Mouse (Mus musculus): ENCODE data around the gene Slc17a6.

Gene Slc17a6

DNA sequence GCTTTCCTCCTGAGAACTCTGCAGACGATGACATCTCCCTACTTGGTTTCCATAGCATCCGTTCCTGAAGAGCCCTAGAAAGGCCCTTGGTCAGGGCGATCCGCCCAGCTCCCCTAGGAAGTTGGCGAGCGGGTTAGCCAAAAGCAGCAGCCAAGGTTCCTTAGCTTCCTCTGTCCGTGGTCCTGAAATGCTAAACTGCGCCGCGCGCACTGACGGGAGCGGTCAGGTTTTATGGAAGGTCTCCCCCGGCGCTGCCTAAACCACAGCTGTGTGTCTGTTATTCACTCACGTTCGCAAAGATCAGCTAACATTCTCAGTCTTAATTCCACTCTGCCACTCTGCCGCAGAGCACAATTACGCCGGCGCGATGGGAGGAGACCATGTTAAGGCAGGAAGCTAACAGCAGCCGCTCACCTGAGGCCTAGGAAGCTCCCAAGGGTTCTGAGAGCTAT is at the start of gene Slc17a6:
Slc17a6 (plus strand) TSS at position 313 of the 452 bp plus-strand sequence.
- no peak for DNase-seq (ENCODE audit: extremely low spot score, low read depth, low spot score)

GRCm38 (mm10) chr7:51600021-51600420 is 21.8 kb upstream of the Slc17a6 start:
- DNase-seq (ENCODE audit: extremely low spot score, low read depth, low spot score) = no peak

DNA sequence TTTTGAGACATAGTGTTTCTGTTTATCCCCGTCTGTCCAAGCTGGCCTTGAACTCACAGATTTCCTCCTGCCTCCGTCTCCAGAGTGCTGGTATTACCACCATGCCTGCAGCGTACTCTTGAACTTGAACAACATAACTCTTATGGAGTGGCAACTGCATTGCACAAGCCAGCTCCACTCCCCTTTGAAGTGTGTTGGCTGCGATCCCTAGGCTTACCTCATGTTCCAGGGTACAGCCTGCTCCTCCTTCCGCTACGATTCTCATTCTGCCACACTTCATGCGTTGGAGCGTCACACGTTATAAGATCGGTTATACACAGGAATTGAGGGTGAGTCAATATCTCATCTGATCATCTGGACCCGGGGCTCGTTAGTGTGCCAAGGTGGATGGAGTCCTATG is 18.1 kb upstream of the Slc17a6 start:
- DNase-seq (ENCODE audit: extremely low spot score, low read depth, low spot score) = no peak

DNA sequence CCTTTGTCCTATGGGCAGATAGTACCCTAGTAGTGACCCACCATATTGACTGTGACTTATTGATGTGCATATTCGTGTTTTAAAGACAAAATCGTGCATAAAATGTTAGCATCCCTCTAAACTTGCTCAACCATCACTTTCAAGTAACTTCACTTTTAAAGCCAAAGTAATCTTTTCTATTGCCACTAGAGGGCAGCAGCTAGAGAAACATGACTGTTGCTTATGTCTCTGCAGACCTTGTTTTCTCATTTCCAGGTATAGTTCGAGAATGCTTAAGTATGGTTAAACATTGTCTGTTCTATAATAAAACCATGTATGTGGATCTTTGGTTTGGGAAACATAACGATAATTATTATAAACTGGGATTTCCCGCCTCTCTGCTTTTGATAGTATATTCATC is 7.4 kb upstream of the Slc17a6 start:
- no peak for DNase-seq (ENCODE audit: extremely low spot score, low read depth, low spot score)

GRCm38 (mm10) chr7:51617941-51618340 is 3.9 kb upstream of the Slc17a6 start:
- DNase-seq (ENCODE audit: extremely low spot score, low read depth, low spot score) = no peak

DNA sequence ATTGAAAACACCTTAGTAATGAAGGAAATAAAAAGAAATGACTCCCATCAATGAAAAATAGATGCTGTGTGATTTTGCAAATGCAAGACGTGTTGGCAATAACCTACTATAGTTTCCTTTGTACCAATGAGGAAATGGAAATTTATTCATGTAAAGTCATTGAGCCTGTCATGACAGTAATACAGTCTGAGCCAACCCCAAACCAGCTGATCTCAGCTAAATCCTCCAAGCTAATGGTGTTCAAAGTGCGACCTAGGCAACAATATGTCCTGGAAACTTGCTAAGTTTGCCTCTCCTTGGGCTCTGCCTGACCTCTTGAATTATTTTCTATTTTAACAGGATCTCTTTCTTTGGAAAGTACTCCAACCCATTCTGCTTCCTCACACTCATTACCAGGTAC is 3.4 kb upstream of the Slc17a6 start:
- no peak for DNase-seq (ENCODE audit: extremely low spot score, low read depth, low spot score)

GRCm38 (mm10) chr7:51619977-51620376 is 1.8 kb upstream of the Slc17a6 start:
- DNase-seq (ENCODE audit: extremely low spot score, low read depth, low spot score) = no peak

GRCm38 (mm10) chr7:51622196-51622595 is 390 bp downstream of the Slc17a6 start:
- no peak for DNase-seq (ENCODE audit: extremely low spot score, low read depth, low spot score)

GRCm38 (mm10) chr7:51622666-51623065 is 860 bp downstream of the Slc17a6 start:
- no peak for DNase-seq (ENCODE audit: extremely low spot score, low read depth, low spot score)

GRCm38 (mm10) chr7:51624336-51624897 is 2.6 kb downstream of the Slc17a6 start:
- no peak for DNase-seq (ENCODE audit: extremely low spot score, low read depth, low spot score)

DNA sequence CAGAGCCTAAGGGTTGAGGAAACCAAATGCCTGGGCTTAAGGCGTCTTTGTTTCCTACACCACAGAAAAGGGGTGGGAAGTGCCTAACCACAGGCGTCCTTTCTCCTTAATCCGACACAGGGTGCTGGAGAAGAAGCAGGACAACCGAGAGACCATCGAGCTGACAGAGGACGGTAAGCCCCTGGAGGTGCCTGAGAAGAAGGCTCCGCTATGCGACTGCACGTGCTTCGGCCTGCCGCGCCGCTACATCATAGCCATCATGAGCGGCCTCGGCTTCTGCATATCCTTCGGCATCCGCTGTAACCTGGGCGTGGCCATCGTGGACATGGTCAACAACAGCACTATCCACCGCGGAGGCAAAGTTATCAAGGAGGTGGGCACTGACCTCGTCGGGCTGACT is 3.4 kb downstream of the Slc17a6 start:
- no peak for DNase-seq (ENCODE audit: extremely low spot score, low read depth, low spot score)

DNA sequence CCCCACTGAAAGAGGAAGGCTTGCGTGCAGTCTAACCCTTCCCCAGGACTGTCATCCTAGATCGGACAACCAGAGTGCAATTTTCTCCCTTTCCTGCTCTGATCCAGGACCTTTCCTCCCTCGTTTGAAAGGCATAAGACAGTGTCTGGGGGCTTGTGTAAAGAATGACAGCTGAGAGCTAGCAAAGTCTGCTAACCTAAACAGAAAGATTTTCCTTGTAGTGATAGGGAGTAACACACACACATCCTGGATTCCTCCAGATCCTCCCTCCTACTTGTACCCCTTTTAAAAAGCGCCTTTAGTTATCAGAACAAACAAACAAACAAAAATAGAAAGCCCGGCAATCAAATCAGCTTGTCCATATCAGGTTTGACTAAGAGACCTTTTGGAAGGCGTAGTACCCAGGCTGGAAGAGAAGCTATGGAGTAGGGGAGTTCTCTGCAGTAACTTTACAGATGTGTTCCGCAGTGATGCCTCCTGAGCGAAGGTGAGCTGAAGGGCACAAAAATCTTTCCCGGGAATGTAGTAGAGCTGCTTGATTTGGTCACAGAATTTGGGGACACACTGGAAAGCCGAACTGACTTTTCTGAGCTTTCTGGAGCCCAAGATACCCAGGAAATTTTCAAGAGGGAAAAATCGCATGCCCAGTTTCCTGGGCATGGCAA is 3.9 kb downstream of the Slc17a6 start:
- DNase-seq (ENCODE audit: extremely low spot score, low read depth, low spot score) = no peak

GRCm38 (mm10) chr7:51626451-51627000 is 4.7 kb downstream of the Slc17a6 start:
- DNase-seq (ENCODE audit: extremely low spot score, low read depth, low spot score) = no peak

DNA sequence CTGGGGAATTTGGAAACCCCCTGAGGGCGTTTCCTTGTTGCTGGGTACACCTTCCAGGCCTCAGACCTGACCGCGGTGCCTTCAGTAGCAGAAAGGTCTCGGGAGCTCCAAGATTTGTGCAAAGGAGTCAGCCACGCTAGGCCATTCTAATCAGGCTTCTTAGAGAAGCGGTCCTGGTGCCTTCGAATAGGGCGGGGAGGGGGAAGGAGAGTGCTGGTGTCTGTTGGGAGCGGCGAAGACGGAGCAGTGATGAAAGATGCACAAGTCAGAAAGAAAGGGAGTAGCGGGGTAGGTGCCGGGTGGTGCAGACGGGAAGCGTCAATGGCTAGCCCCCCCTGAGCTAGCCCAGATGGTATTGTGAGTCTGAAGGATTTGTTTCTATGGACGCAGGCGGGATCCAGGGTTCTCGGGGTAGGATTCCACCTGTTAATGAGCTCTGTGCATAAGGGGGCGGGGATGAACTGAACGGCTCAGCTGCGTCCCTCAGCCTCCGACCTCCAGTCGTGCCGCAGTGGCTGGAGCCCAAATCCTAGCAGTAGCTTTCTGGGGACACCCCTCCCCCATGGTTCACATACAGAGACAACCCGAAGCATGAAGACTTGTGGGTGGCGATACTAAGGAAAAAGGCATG is 5.3 kb downstream of the Slc17a6 start:
- no peak for DNase-seq (ENCODE audit: extremely low spot score, low read depth, low spot score)

GRCm38 (mm10) chr7:51627666-51628065 is 5.9 kb downstream of the Slc17a6 start:
- no peak for DNase-seq (ENCODE audit: extremely low spot score, low read depth, low spot score)

GRCm38 (mm10) chr7:51628349-51628748 is 6.5 kb downstream of the Slc17a6 start:
- DNase-seq (ENCODE audit: extremely low spot score, low read depth, low spot score) = no peak

- no peak for DNase-seq (ENCODE audit: extremely low spot score, low read depth, low spot score)
These were observed 7.4 kb downstream of the Slc17a6 start for GRCm38 (mm10) chr7:51629206-51629605.

GRCm38 (mm10) chr7:51631171-51631570 is 9.4 kb downstream of the Slc17a6 start:
- no peak for DNase-seq (ENCODE audit: extremely low spot score, low read depth, low spot score)

- DNase-seq (ENCODE audit: extremely low spot score, low read depth, low spot score) = no peak
These were observed 10.9 kb downstream of the Slc17a6 start for GRCm38 (mm10) chr7:51632543-51633229.

DNA sequence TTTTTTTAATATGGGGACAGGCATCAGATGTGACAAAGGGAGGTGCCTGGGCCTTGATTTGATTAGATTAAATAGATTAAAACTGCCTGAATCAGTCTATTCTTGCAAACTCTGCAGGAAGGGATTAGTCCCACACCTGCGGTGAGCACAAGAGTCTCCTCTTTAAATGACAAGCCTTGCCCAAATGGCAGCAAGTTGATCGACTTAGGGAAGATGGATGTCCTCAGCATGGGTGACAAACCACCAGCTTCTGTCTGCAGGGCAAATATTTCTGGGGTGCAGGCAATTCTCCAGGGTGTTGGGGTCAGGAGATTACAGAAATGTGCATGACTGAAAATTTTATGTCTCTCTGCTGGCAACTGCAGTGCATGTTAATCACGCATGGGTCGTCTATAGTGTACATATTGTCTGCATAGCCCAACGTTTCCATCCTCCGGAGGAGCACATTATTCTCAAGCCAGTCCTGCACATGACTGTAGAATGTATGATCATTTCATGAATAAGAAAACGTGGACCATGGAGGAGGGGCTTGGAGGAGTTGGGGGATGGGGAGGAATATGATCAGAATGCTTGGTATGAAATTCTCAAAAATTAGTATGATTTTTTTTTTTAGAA is 11.5 kb downstream of the Slc17a6 start:
- no peak for DNase-seq (ENCODE audit: extremely low spot score, low read depth, low spot score)

- DNase-seq (ENCODE audit: extremely low spot score, low read depth, low spot score) = no peak
These were observed 35.3 kb downstream of the Slc17a6 start for GRCm38 (mm10) chr7:51657152-51657551.
